Comparison of ENCODE assay signal across 9 mouse cellular contexts in the genomic region with DNA sequence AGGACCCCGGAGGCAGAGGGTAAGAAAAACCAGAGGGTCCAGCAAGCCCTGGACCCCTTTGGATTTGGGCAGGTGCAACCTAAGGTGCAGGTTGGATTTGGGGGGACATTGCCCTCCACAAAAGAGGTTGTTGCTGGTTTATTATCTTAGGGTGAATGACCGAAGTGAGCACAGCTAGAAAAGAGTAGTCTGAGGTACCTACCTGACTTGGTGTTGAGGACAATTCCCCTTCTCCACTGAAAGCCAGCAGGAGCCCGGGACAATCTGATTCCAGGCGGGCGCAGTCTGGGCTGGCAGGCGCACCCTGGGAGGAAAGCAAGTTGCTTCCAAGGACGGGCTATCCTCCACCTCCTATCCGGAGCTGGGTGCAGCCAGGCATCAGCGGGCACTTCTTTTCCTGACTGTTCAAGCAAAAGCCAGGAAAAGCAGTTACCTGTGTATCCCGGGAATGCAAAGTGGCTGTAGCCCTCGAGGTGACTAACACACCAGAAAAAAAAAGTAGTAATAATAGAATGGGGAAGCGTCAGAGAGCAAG. TPM values are rescaled to one million over a fixed set of nuclear protein-coding genes. Genes with fewer than 3 reads are reported as not detected.
DNase-seq lines count a peak whose midpoint lies in the region; ATAC-seq and TF ChIP-seq lines count a peak whose summit lies in the region.
"Had no signal": no experiment of that assay in that cellular context is flagged by ENCODE, and none has a peak within 500 bp of the region (broad histone marks: within the 10 kb centered on the region; RNA-seq: fewer than 3 reads in every experiment).

A gene (minus strand): TSS at position 485 of the 535 bp plus-strand sequence.

- no peak within 1 kb of the TSS for H3K27ac ChIP-seq in lung, embryonic 14.5 days (ENCODE audit: low read depth)
- H3K27ac ChIP-seq in forebrain, embryonic 15.5 days (replicated peaks), result no peak within 1 kb of the TSS
- H3K27ac ChIP-seq in limb, embryonic 14.5 days (replicated peaks; ENCODE audit: low read depth, low read length), result no peak within 1 kb of the TSS
- no peak within 1 kb of the TSS for H3K27ac ChIP-seq in stomach, embryonic 15.5 days

- TF ChIP-seq POLR2A in limb, embryonic 14.5 days (IDR thresholded peaks at IDR 0.05; ENCODE audit: borderline replicate concordance, extremely low read depth, insufficient read depth, insufficient read length), result no peak

- no peak for TF ChIP-seq CTCF in lung, embryonic 14.5 days (IDR thresholded peaks at IDR 0.05; ENCODE audit: low read depth)

- peak within 1 kb of the TSS; percentile 84 for H3K4me2 ChIP-seq in lung, embryonic 14.5 days
- peak within 1 kb of the TSS; percentile 87 for H3K4me2 ChIP-seq in forebrain, embryonic 15.5 days (replicated peaks)
- H3K4me2 ChIP-seq in limb, embryonic 14.5 days (replicated peaks; ENCODE audit: low read depth, low read length, severe bottlenecking), result peak within 1 kb of the TSS; percentile 95
- H3K4me2 ChIP-seq in stomach, embryonic 15.5 days, result peak within 1 kb of the TSS; percentile 84

- no peaks in the 10 kb centered on the region for H3K4me1 ChIP-seq in lung, embryonic 14.5 days (ENCODE audit: insufficient read depth)
- H3K4me1 ChIP-seq in forebrain, embryonic 15.5 days, result peaks cover 8% of the 10 kb centered on the region
- H3K4me1 ChIP-seq in limb, embryonic 14.5 days (ENCODE audit: control insufficient read depth, insufficient read depth, low read length), result peaks cover 3% of the 10 kb centered on the region; the same call in 1 of the 2 replicates
- 0 out of 2 replicates have a peak, but pooled peaks cover 3% of the 10 kb centered on the region for H3K4me1 ChIP-seq in stomach, embryonic 15.5 days

- H3K9ac ChIP-seq in lung, embryonic 14.5 days, result no peak within 1 kb of the TSS; the same call in 1 of the 2 replicates
- H3K9ac ChIP-seq in forebrain, embryonic 15.5 days (replicated peaks), result 0 out of 2 replicates have a peak within 1 kb of the TSS, but pooled peaks have one; percentile 14
- peak within 1 kb of the TSS; percentile 34 for H3K9ac ChIP-seq in limb, embryonic 14.5 days (ENCODE audit: low read depth, low read length, severe bottlenecking)
- H3K9ac ChIP-seq in stomach, embryonic 15.5 days, result no peak within 1 kb of the TSS

- peak; percentile 9 for DNase-seq in lung, embryonic 14.5 days
- DNase-seq in lung, postnatal 25 days (ENCODE audit: low spot score), result no peak
- DNase-seq in limb, embryonic 14.5 days (ENCODE audit: low spot score), result no peak
- no peak for DNase-seq in left cerebral cortex, adult 9 months (ENCODE audit: low spot score in 2 of 2)
- no peak for DNase-seq in adrenal gland, postnatal 25 days
- DNase-seq in right cerebral cortex, postnatal 10 days (ENCODE audit: low spot score in 2 of 2), result no peak

- WGBS in lung, embryonic 14.5 days, result 2% methylated on average over 12 of the region's 12 CpGs
- 2% methylated on average over 12 of the region's 12 CpGs for WGBS in forebrain, embryonic 15.5 days
- 1% methylated on average over 12 of the region's 12 CpGs for WGBS in limb, embryonic 14.5 days
- WGBS in stomach, embryonic 15.5 days, result 8% methylated on average over 12 of the region's 12 CpGs

- ATAC-seq in lung, embryonic 14.5 days (ENCODE audit: insufficient read depth), result 0 out of 2 replicates have a peak, but pooled peaks have one; percentile 23
- ATAC-seq in forebrain, embryonic 15.5 days (replicated peaks), result no peak; the same call in 1 of the 2 replicates
- ATAC-seq in limb, embryonic 14.5 days (ENCODE audit: low FRiP score, low read depth), result no peak
- ATAC-seq in stomach, embryonic 15.5 days (ENCODE audit: insufficient read depth, low FRiP score, low read depth), result no peak

- peaks cover 45% of the 10 kb centered on the region for H3K27me3 ChIP-seq in lung, embryonic 14.5 days (ENCODE audit: insufficient read depth, low read length)
- H3K27me3 ChIP-seq in forebrain, embryonic 15.5 days, result peaks cover 45% of the 10 kb centered on the region
- peaks cover 42% of the 10 kb centered on the region for H3K27me3 ChIP-seq in limb, embryonic 14.5 days (ENCODE audit: control insufficient read depth, insufficient read depth, low read length)
- peaks cover 35% of the 10 kb centered on the region for H3K27me3 ChIP-seq in stomach, embryonic 15.5 days (replicated peaks)

- H3K4me3 ChIP-seq in lung, embryonic 14.5 days (ENCODE audit: low read depth, low read length), result peak within 1 kb of the TSS; percentile 46
- peak within 1 kb of the TSS; percentile 46 for H3K4me3 ChIP-seq in forebrain, embryonic 15.5 days
- H3K4me3 ChIP-seq in limb, embryonic 14.5 days (replicated peaks; ENCODE audit: low read length), result peak within 1 kb of the TSS; percentile 47
- H3K4me3 ChIP-seq in stomach, embryonic 15.5 days (replicated peaks), result peak within 1 kb of the TSS; percentile 44

- H3K36me3 ChIP-seq in lung, embryonic 14.5 days (ENCODE audit: insufficient read depth), result no peaks in the 10 kb centered on the region
- no peaks in the 10 kb centered on the region for H3K36me3 ChIP-seq in forebrain, embryonic 15.5 days
- H3K36me3 ChIP-seq in limb, embryonic 14.5 days (ENCODE audit: control insufficient read depth, insufficient read depth, low read length), result no peaks in the 10 kb centered on the region
- no peaks in the 10 kb centered on the region for H3K36me3 ChIP-seq in stomach, embryonic 15.5 days

- no peaks in the 10 kb centered on the region for H3K9me3 ChIP-seq in lung, embryonic 14.5 days (ENCODE audit: low read depth, low read length)
- H3K9me3 ChIP-seq in forebrain, embryonic 15.5 days, result no peaks in the 10 kb centered on the region
- no peaks in the 10 kb centered on the region for H3K9me3 ChIP-seq in limb, embryonic 14.5 days (ENCODE audit: control insufficient read depth, low read length)
- H3K9me3 ChIP-seq in stomach, embryonic 15.5 days, result no peaks in the 10 kb centered on the region

RNA-seq across cellular contexts. Expression of the gene that starts here (rescaled TPM):
- 0.37 TPM in 2 replicates for polyA plus RNA-seq in lung, embryonic 14.5 days (2014; fragmentation: Nextera tagmentation; extraction: Ambion mirVana)
- 1.6 and 2.7 TPM in 2 replicates for polyA plus RNA-seq in forebrain, embryonic 15.5 days (2015; fragmentation: Nextera tagmentation; extraction: Ambion mirVana)
- 0.28 and 0.29 TPM in 2 replicates for polyA plus RNA-seq in limb, embryonic 14.5 days (2012; rRNA removed)
- polyA plus RNA-seq in limb, embryonic 14.5 days (2014; fragmentation: Nextera tagmentation; extraction: Ambion mirVana), result 0.07 and 0.11 TPM in 2 replicates
- polyA plus RNA-seq in stomach, embryonic 15.5 days (2015; fragmentation: Nextera tagmentation; extraction: Ambion mirVana), result 0.18 and 0.24 TPM in 2 replicates
- not detected in 2 replicates for total RNA-seq in adrenal gland, postnatal 25 days (2021)
- total RNA-seq: megakaryocyte-erythroid progenitor cell, adult 5-6 weeks had no signal

Comparison
In these comparisons a context has a peak if more than half of its experiments do, and no peak if none do; other contexts are left out.
1. Peak in DNase-seq, ATAC-seq, H3K4me3 ChIP-seq and H3K4me2 ChIP-seq in lung, embryonic 14.5 days; RNA of the gene not detected or under 1 TPM.
2. H3K9ac ChIP-seq: peak in forebrain, embryonic 15.5 days (single experiment) and limb, embryonic 14.5 days (single experiment); none in lung, embryonic 14.5 days (single experiment) and stomach, embryonic 15.5 days (single experiment).
3. Peak in every context shown above with its lines, with median percentiles within 50 percentile points of each other: H3K4me2 ChIP-seq and H3K4me3 ChIP-seq.